Mouse (Mus musculus): ENCODE data around the gene Slc2a13.

Gene Slc2a13

GRCm38 (mm10) chr15:91372464-91373202, 200.4 kb downstream of the Slc2a13 start:
- DNase-seq: no peak

GRCm38 (mm10) chr15:91371859-91372394, 201.1 kb downstream of the Slc2a13 start:
- no peak for DNase-seq

GRCm38 (mm10) chr15:91369736-91370449, 203.2 kb downstream of the Slc2a13 start:
- no peak for DNase-seq

DNA sequence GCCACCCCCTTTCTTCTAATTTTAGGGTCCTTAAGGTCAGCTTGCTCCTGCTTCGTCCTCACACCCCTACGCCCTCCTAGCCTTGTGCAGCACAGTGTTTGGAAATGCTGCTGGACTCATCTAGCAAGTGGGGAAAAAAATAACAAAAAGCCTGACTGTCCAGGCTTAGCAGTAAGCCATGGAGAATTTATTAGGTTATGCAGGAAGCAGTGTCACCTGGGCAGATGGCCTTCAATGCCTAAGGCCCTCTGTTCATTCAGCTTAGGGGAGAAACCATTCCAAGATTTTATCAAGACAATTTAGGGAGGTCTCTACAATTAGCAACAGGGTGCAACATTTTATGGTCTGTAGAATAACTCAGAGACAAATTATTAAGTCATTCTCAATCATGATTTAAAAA, 212.6 kb downstream of the Slc2a13 start:
- DNase-seq: no peak

- DNase-seq: no peak
These were observed 222.1 kb downstream of the Slc2a13 start for GRCm38 (mm10) chr15:91351006-91351405.

GRCm38 (mm10) chr15:91338350-91338749, 234.7 kb downstream of the Slc2a13 start:
- DNase-seq: no peak

GRCm38 (mm10) chr15:91334416-91334900, 238.6 kb downstream of the Slc2a13 start:
- no peak for DNase-seq

DNA sequence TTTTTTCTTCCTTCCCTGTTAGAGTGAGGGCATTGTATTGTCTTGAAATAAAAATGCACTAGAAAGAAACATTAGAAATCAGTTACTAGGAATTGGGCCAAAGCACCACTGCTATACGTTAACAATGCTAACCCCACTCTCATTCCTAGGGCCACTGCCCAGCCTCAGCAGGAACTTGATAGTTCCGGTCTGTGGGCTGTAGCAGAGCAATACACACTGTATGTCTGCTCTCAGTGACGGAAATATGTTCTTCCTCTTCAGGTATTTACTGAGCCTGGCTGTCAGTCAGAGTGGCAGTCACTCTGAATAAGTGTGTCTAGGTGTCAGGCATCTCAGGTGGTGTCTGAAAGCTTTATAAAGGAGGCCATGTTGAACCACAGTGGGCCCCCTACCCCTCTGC, 245.3 kb downstream of the Slc2a13 start:
- no peak for DNase-seq

GRCm38 (mm10) chr15:91327023-91327422, 246.0 kb downstream of the Slc2a13 start:
- no peak for DNase-seq

DNA sequence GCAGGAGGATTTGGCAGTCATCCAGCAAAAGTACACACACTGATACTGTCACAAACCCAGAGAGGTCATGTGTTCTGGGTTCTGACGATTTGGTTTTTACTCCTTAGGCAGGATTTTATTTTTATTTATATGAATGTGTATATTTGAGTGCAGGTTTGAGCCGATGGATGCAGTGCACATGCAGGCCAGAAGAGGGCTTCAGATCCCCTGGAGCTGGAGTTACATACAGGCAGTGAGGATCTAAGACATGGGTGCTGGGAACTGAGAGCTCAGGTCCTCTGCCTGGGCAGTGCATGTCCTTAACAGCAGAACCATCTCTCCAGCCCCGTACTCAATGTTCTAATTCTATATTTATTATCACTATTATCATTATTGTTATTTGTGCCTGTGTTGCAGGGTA, 253.7 kb downstream of the Slc2a13 start:
- no peak for DNase-seq

DNA sequence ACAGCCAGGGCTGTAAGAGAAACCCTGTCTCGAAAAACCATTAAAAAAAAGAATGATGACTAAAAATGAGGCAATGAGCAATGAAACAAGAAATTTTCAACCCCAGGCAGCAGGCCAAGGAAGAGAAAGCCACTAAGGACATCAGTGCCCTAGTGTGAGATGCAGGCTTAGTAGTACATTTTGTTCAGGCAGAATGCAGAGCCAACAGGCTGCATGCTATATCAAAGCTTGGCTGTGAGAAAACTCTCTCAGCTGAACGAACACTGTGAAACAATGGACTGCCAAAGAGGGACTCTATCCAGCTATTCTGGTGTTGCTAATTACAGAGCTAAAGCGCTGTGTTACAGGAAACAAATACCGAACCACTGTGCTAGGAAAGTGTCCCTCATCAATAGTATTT, 256.1 kb downstream of the Slc2a13 start:
- no peak for DNase-seq

GRCm38 (mm10) chr15:91314402-91315318, 258.4 kb downstream of the Slc2a13 start:
- no peak for DNase-seq

GRCm38 (mm10) chr15:91304296-91304852, 268.7 kb downstream of the Slc2a13 start:
- peak in 1 of 2 experiments; percentile 5 for DNase-seq

GRCm38 (mm10) chr15:91301366-91301765, 271.7 kb downstream of the Slc2a13 start:
- peak; percentile 30 to 66 for DNase-seq

- DNase-seq: no peak
These were observed 273.7 kb downstream of the Slc2a13 start for GRCm38 (mm10) chr15:91299319-91299835.

DNA sequence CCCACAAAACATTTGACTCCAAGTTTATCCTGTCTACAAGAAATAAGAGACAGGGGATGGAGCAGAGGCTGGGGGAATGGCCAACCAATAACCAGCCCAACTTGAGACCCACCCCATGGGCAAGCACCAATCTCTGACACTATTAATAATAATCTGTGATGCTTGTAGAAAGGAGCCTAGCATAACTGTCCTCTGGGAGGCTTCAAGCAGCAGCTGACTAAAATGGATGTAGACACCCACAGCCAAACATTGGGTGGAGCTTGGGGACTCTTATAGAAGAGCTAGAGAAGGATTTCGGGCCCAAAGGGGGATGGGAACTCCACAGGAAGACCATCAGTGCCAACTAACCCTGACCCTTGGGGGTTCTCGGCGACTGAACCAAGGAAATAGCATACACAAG, 289.6 kb downstream of the Slc2a13 start:
- DNase-seq: no peak

GRCm38 (mm10) chr15:91282822-91283221, 290.2 kb downstream of the Slc2a13 start:
- no peak for DNase-seq

GRCm38 (mm10) chr15:91281521-91281920, 291.5 kb downstream of the Slc2a13 start:
- DNase-seq: no peak

DNA sequence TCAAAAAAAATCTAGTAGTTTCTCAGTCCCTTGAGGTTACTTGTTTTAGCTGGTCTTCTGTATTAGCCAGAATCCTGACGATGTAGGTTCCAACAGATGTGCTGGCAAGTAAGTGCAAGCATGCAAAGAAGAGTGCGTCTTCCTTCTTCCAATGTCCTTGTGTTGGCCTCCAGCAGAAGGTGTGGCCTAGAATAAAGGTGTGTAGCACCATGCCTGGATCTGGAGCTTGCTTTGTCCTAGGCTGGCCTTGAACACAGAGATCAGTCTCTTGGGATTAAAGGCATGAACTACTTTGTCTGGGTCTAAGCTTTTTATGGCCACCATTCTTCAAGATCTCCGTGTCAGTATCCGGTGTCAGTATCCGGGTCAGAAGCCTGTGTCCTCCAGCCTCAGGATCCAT, 293.5 kb downstream of the Slc2a13 start:
- DNase-seq: no peak

- DNase-seq: no peak
These were observed 297.1 kb downstream of the Slc2a13 start for GRCm38 (mm10) chr15:91275961-91276360.

DNA sequence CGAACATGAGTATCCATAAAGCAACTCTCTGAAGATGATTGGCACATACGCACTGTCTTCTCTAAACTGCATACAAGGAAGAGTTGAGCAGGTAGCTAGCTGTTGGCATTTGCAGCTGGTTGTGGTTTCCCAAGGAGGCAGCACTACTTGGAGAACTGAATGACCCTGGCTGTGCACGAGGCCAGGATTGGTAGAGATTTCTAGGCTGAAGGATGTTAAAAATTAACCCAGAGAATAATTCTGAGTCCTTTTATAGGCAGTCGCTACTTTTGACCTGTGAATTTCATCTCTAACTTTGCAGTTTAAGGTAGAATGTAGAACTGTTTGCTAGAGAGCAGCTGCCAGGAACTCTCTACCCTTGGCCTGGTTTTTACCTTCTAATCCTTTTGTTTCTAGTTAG, 304.5 kb downstream of the Slc2a13 start:
- DNase-seq: no peak

DNA sequence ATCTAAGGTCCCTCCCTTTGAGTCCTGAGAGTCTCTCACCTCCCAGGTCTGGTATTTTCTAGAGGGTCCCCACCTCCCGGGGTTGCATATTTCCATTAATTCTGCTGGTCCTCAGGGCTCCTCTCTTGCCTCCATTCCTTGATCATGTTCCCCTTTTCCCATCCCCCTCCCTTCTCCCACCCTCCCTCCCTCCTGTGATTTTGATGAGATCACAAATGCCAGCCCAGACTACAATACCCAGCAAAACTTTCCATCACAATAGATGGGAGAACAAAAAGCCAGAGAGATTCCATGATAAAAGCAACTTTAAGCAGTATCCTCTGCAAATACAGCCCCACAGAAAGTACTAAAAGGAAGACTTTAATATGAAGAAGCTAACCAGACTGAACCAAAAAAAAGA, 309.1 kb downstream of the Slc2a13 start:
- no peak for DNase-seq
